Mouse (Mus musculus) neutrophil, adult 5-6 weeks (primary cell): ENCODE data around the gene Ifnar2. TPM values are rescaled to one million over a fixed set of nuclear protein-coding genes. Genes with fewer than 3 reads are reported as not detected.
"Not testable (repeated sequence)": the region's sequence is repeated elsewhere in the genome, so short reads cannot be mapped to it uniquely, and the experiment has no call there.

Experiments
- ATAC-seq: fragments of 151-379, 151-347 bp; 2 replicates; pipeline ENCODE4 v1.8.0; 2017; ENCODE audit warnings: mild to moderate bottlenecking, moderate TSS enrichment; ENCODE audit not compliant: insufficient number of reproducible peaks, poor library complexity, low FRiP score, severe bottlenecking; ENCODE audit errors: extremely low read depth
- total RNA-seq: library from RNA; stranded (forward); fragments of 200-1000 nt; gene quantifications from 2 replicates; pipeline ENCODE4 v1.2.3, GENCODE M21; 2017

Gene Ifnar2
- total RNA-seq, 1 experiment from 2014 or later, result 107 TPM

DNA sequence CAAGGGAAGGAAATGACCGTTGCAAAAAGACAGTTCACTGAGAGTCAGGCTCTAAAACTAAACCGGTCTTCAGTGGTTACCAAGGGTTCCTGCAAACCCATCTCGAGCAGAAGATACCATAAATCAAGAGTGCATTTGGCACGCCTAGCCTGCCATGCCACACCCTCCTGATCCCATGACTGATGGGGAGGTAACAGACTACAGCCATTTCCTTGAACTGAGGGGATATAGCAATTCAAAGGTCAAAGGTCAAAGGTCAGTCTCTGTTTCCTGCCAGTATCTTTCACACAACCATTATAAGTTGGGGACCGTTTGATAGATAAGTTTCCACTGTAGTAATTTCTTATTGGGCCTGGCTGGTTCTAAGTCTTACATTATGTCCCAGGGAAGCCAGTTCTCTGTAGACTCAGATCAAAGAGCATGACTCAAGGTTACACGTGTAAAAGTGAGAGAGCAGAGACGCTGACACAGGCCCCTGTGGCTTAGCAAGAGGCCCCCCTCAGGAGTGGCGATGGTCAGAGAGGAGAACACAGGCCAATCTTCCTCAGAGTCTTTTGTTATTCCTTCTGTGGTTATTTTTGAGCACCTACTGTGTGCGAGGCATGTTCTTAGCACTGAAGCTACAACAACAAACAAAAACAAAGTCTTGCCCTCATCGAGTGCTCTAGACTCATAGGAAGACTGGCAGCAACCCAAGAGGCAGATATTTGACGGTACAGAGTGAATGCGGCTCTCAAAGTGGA is 40.7 kb downstream of the Ifnar2 start:
- no peak for ATAC-seq

DNA sequence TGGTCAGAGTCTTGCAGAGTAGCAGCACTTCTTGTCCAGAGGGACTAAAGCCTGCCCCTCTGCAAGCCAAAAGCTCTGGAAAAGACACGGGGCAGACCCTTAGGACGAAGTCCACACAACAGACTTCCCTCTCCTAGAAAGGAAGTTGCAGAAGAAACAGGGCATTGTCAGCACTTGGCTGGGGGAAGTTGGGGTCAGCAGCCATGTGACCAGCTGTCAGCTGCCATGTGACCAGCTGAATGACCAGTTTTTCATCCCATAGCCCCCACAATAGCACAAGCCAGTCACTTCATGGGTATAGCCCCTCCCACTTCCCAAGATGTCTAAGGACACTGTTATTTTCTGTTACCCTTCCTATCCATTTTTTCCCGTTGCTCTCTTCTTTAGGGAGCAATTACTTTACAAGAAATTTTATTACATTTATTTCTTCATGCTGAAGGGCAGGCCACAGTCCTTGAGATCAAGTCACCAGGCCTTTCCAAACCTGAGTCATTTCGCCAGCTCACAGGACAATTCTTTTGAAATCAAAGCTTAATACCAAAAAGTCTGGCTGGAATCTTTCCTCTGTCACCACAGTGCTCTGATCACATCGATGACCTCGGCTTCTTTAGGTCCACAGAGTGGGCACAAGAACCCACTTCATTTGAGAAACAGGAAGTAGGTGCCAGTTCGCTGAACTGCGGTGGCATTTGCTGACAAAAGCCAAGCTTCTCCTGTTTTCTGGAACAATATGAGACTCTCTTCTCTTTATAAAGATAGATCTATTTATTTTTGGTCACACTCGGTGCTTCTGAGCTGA is 43.0 kb downstream of the Ifnar2 start:
- ATAC-seq, result 0 out of 2 replicates have a peak, but pooled peaks have one; percentile 11

DNA sequence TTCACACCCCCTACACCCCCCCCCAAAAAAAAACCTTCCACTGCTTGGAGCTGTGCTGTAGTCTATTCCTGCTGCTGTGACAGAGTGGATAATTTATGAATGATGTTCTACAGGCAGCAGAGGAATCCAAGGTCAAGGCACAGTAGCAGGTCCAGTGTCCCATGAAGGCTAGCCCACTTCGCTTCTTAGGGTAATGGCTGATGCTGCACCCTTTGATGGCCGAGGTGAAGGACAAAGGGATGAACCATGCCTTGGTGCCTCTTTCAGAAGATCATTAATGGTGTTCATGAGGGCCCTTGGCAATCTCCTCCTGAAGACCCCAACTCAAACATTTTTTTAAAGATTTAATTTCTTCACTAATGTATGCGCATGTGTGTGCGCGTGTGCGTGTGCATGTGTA is 43.8 kb downstream of the Ifnar2 start:
- ATAC-seq, result no peak

- peak; percentile 89 for ATAC-seq
Measured at GRCm38 (mm10) chr16:91416938-91417337, 44.4 kb downstream of the Ifnar2 start.

GRCm38 (mm10) chr16:91418531-91418930 is 45.9 kb downstream of the Ifnar2 start:
- no peak for ATAC-seq

- no peak for ATAC-seq
Measured at GRCm38 (mm10) chr16:91425816-91426215, 53.2 kb downstream of the Ifnar2 start.

DNA sequence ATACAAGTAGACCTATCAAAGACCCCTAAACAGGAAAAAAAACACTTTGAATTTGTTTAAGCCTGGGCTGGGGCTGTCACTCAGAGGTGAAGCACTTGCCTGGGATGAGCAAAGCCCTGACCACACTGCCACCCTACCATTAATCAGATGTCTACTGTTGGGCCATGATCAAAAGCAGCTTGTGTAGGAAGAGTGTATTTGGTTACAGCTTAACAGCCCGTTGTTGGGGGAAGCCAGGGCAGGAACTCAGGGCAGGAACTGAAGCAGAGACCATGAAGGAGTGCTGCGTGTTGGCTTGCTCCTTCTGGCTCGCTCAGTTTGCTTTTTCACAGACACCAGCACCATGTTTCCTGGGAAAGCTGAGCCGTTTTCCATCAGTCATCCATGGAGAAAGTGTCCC is 54.0 kb downstream of the Ifnar2 start:
- ATAC-seq, result no peak

GRCm38 (mm10) chr16:91427461-91427860 is 54.9 kb downstream of the Ifnar2 start:
- ATAC-seq, result no peak

DNA sequence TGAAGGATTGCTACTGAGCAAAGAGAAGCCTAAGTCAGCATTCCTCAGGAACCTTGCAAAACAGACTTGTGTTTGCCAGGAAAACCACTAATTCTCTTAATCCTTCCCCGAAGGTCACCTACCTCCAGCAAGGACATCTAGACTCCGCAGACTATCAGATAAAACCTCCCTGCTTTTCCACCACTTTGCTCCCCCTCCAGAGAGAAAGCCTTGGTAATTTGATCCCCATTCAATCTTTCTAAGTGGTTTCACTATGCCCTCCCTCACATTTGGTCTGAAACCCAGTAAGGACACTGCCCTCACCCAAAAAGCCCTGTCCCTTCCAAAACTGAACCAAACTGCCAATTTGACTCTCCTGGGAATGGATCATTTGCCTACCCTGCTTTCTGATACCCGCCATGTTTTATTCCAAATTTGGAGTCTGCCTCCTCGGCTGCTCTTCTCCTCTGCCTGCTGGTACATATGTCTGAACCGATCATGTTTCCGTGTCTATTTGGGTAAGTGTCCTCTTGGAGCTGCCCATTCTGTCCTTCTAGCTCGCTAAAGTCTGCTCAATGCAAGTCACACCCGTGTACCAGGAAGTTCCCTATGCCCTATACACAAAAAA is 55.8 kb downstream of the Ifnar2 start:
- ATAC-seq, result no peak

- ATAC-seq, result no peak
Measured at GRCm38 (mm10) chr16:91432720-91433328, 60.2 kb downstream of the Ifnar2 start.

- peak; percentile 50 for ATAC-seq
Measured at GRCm38 (mm10) chr16:91433329-91433933, 60.8 kb downstream of the Ifnar2 start.

DNA sequence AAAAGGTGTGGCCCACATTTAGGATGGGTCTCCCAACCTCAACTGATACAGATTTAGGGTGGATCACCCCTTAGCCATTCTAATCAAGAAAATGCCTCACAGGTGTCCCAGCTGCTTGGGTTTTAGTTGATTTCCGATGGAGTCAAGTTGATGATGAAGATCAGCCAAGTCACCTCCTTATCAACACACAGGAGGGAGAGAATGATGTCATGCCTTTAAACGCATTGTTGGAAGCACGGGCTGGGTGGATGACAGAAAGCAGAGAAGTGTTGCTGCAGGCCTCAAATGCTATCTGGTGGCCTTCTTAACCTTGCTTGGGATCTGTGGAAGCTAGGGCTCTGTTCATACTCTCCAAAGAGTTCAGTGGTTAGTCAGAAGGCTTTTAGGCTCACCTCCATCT is 61.5 kb downstream of the Ifnar2 start:
- no peak for ATAC-seq

DNA sequence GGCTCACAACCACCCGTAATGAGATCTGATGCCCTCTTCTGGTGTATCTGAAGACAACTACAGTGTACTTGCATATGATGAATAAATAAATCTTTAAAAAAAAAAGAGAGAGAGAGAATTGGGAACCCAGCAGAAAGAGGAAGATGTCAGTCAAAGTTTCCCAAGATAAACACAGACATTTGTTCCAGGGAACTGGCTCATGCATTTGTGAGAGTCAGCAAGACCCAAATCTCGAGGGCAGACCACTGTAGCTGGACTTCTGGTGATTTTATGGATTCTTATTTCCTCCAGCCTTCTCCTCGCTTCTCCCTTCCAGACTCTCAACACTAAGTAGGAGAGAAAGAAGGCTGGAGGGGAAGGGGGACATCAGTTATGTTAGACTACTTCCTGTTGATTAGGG is 65.5 kb downstream of the Ifnar2 start:
- ATAC-seq, result no peak

DNA sequence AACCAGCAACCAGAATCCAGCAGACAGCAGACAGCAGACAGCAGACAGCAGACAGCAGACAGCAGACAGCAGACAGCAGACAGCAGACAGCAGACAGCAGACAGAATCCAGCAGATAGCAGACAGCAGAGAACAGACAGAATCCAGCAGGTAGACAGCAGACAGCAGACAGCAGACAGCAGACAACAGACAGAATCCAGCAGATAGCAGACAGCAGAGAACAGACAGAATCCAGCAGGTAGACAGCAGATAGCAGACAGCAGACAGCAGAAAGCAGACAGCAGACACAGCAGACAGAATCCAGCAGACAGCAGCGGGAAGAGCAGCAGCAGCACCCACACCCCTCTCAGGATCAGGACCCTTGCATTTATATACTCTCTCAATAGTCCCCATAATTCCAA is 66.0 kb downstream of the Ifnar2 start:
- not testable (repeated sequence) for ATAC-seq

- no peak for ATAC-seq
Measured at GRCm38 (mm10) chr16:91441366-91441765, 68.8 kb downstream of the Ifnar2 start.

- ATAC-seq, result no peak
Measured at GRCm38 (mm10) chr16:91441811-91442240, 69.2 kb downstream of the Ifnar2 start.

DNA sequence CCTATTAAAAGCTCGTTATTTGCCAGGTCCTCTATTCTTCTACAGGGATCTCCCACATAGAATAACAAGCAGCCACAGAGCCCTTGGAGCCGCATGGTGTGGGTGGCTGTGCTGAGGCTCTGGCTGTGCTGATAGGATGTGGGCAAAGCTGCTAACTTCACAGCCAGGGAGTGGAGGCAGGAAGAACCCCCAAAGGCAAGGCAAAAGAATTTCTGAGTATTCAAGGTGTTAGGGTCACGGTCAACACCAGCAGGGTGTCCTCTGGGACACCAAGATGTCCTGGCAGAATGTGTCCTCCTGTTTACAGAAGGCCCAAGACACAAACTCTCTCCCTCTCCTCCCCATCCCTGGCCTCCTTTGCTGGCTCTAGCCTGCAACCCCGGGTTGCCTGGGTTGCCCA is 69.9 kb downstream of the Ifnar2 start:
- ATAC-seq, result no peak

DNA sequence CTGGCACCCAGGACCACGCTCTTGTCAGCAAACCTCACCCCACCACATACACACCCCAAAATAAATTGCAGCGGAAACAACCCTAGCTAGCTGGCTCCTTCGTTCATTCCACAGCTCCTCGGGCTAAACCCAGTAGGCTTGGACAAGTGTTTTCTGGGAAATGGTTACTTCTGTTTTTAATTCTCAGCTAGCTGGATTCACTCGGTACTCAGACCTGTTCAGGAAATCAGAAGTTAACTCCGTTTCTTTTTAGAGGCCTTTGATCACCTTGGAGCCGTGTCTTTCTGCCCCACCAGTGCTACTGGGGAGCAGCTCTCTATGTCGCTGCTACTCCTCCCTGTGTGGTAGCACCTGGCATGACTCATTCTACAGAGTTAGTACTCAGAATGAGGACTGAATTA is 70.6 kb downstream of the Ifnar2 start:
- no peak for ATAC-seq

DNA sequence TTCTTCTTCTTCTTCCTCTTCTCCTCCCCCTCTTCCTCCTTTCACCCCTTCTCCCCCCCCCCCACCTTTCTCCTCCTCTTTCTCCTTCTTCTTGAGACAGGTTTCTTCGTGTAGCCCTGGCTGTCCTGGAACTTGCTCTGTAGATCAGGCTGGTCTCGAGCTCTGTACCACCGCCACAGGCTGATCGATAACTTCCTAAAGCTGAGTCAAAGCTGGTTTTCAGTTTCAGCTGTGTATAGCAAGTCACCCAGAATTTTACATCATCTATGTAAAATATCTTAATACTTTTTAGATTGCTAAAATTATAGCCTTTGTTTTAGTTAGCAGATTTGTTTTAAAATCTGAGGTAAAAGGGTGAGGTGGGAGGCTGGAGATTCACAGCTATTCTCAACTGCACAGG is 72.3 kb downstream of the Ifnar2 start:
- no peak for ATAC-seq
